Comparison of ENCODE assay signal across 20 mouse cellular contexts in genomic region chr16:54943808-54944315, GRCm38 (mm10).
DNase-seq lines count a peak whose midpoint lies in the region; ATAC-seq lines count a peak whose summit lies in the region.
"Had no signal": no experiment of that assay in that cellular context is flagged by ENCODE, and none has a peak within 500 bp of the region (broad histone marks: within the 10 kb centered on the region; RNA-seq: fewer than 3 reads in every experiment).

No protein-coding gene starts in this region.

- H3K27me3 ChIP-seq in hindbrain, embryonic 15.5 days = no peaks in the 10 kb centered on the region
- H3K27me3 ChIP-seq in hindbrain, embryonic 10.5 days (ENCODE audit: insufficient read depth, poor library complexity, severe bottlenecking) = no peaks in the 10 kb centered on the region
- H3K27me3 ChIP-seq: forebrain, embryonic 12.5 days; heart, embryonic 12.5 days; limb, embryonic 12.5 days; liver, embryonic 13.5 days had no signal

- H3K36me3 ChIP-seq in hindbrain, embryonic 15.5 days = no peaks in the 10 kb centered on the region
- H3K36me3 ChIP-seq in hindbrain, embryonic 10.5 days = no peaks in the 10 kb centered on the region
- H3K36me3 ChIP-seq: embryonic facial prominence, embryonic 10.5 days; forebrain, embryonic 12.5 days; heart, embryonic 12.5 days; limb, embryonic 12.5 days; liver, embryonic 13.5 days had no signal

- 46% methylated on average over 7 of the region's 7 CpGs for WGBS in hindbrain, embryonic 15.5 days
- 72% methylated on average over 7 of the region's 7 CpGs for WGBS in hindbrain, embryonic 10.5 days

- intact Hi-C loops in left cerebral cortex, postnatal 25 days (cut with DNase I) = no loop called here

- H3K4me2 ChIP-seq in hindbrain, embryonic 15.5 days = peak overlapping the region; percentile 19; the same call in 1 of the 2 replicates
- H3K4me2 ChIP-seq: forebrain, embryonic 12.5 days; heart, embryonic 12.5 days; limb, embryonic 12.5 days; liver, embryonic 13.5 days; lung, embryonic 14.5 days had no signal

- DNase-seq in hindbrain, embryonic 10.5 days (ENCODE audit: low spot score) = no peak
- peak; percentile 41 to 47 for DNase-seq in left cerebral cortex, postnatal 25 days (ENCODE audit: low spot score in 2 of 2)
- no peak for DNase-seq in left cerebral cortex, adult 11 months (ENCODE audit: low spot score)
- DNase-seq in right cerebral cortex, postnatal 10 days (ENCODE audit: low spot score in 2 of 2) = peak; percentile 16 to 25
- no peak for DNase-seq in right cerebral cortex, postnatal 14 days
- DNase-seq in spleen, postnatal 10 days (ENCODE audit: low spot score in 2 of 2) = no peak
- DNase-seq: cerebellum, adult 8-10 months; heart, adult 11 months; kidney, adult 8-10 months; kidney, postnatal 14 days; liver, embryonic 13.5 days; lung, embryonic 14.5 days; lung, postnatal 36 days; thymus, postnatal 25 days had no signal

- no peak overlapping the region for H3K27ac ChIP-seq in hindbrain, embryonic 15.5 days (replicated peaks)
- no peak overlapping the region for H3K27ac ChIP-seq in hindbrain, embryonic 10.5 days
- H3K27ac ChIP-seq: embryonic facial prominence, embryonic 10.5 days; forebrain, embryonic 12.5 days; limb, embryonic 12.5 days; liver, embryonic 13.5 days had no signal

- H3K9me3 ChIP-seq in hindbrain, embryonic 15.5 days = no peaks in the 10 kb centered on the region
- H3K9me3 ChIP-seq in hindbrain, embryonic 10.5 days = no peaks in the 10 kb centered on the region
- H3K9me3 ChIP-seq: embryonic facial prominence, embryonic 10.5 days; forebrain, embryonic 12.5 days; heart, embryonic 12.5 days; limb, embryonic 12.5 days; liver, embryonic 13.5 days had no signal

- no peak overlapping the region for H3K9ac ChIP-seq in hindbrain, embryonic 15.5 days
- H3K9ac ChIP-seq: forebrain, embryonic 12.5 days; heart, embryonic 12.5 days; limb, embryonic 12.5 days; liver, embryonic 13.5 days; lung, embryonic 14.5 days had no signal

- no peak for ATAC-seq in hindbrain, embryonic 15.5 days (ENCODE audit: low FRiP score, low read depth)

- 0 out of 2 replicates have a peak, but pooled peaks cover 3% of the 10 kb centered on the region for H3K4me1 ChIP-seq in hindbrain, embryonic 15.5 days (replicated peaks)
- no peaks in the 10 kb centered on the region for H3K4me1 ChIP-seq in hindbrain, embryonic 10.5 days (replicated peaks)
- H3K4me1 ChIP-seq: embryonic facial prominence, embryonic 10.5 days; forebrain, embryonic 12.5 days; heart, embryonic 12.5 days; limb, embryonic 12.5 days; liver, embryonic 13.5 days had no signal

- H3K4me3 ChIP-seq in hindbrain, embryonic 15.5 days = no peak overlapping the region
- no peak overlapping the region for H3K4me3 ChIP-seq in hindbrain, embryonic 10.5 days
- H3K4me3 ChIP-seq: embryonic facial prominence, embryonic 10.5 days; forebrain, embryonic 12.5 days; heart, embryonic 12.5 days; limb, embryonic 12.5 days; liver, embryonic 13.5 days; myocyte had no signal

Comparison
In these comparisons a context has a peak if more than half of its experiments do, and no peak if none do; other contexts are left out.
1. DNase-seq: peak in left cerebral cortex, postnatal 25 days (2 of 2) and right cerebral cortex, postnatal 10 days (2 of 2); none in hindbrain, embryonic 10.5 days (single experiment), left cerebral cortex, adult 11 months (single experiment), right cerebral cortex, postnatal 14 days (single experiment) and spleen, postnatal 10 days (0 of 2).